Mouse (Mus musculus) neural tube, embryonic 12.5 days (tissue): ENCODE measurements around the gene Phc3. TPM values are rescaled to one million over a fixed set of nuclear protein-coding genes. Genes with fewer than 3 reads are reported as not detected.

Source experiments
- ATAC-seq: fragments of 200-750 bp; cut with Nextera tagmentation; 2 replicates; pipeline ENCODE4 v1.8.0; 2017; ENCODE audit warnings: low read depth, mild to moderate bottlenecking, moderate TSS enrichment, moderate library complexity; ENCODE audit not compliant: low FRiP score
- H3K27ac ChIP-seq: fragments of 300-500 bp; sonication (generic); 2 replicates; pipeline ENCODE4 v1.5.1; 2016
- H3K27me3 ChIP-seq: fragments of 300-500 bp; sonication (generic); replicated peaks from 2 replicates; pipeline ENCODE4 v1.6.1; 2016; ENCODE audit warnings: mild to moderate bottlenecking
- H3K36me3 ChIP-seq: fragments of 300-500 bp; sonication (generic); 2 replicates; pipeline ENCODE4 v1.6.1; 2016; ENCODE audit warnings: mild to moderate bottlenecking
- H3K4me1 ChIP-seq: fragments of 300-500 bp; sonication (generic); 2 replicates; pipeline ENCODE4 v1.6.1; 2016
- H3K4me2 ChIP-seq: fragments of 300-500 bp; sonication (generic); replicated peaks from 2 replicates; pipeline ENCODE4 v1.6.1; 2016; ENCODE audit warnings: mild to moderate bottlenecking
- H3K4me3 ChIP-seq: fragments of 300-500 bp; sonication (generic); 2 replicates; pipeline ENCODE4 v1.5.1; 2016
- H3K9ac ChIP-seq: fragments of 300-500 bp; sonication (generic); 2 replicates; pipeline ENCODE4 v1.6.1; 2016; ENCODE audit warnings: mild to moderate bottlenecking
- H3K9me3 ChIP-seq: fragments of 300-500 bp; sonication (generic); 2 replicates; pipeline ENCODE4 v1.6.1; 2016; ENCODE audit warnings: mild to moderate bottlenecking
- WGBS: fragments of 180-500 bp; shearing (Covaris S2); methylation state at CpG from one replicate; pipeline ENCODE4 v1.1.7; 2016; 5-methylcytosine and 5-hydroxymethylcytosine counted together
- polyA plus RNA-seq: library from polyadenylated mRNA; unstranded; fragments of >200 nt; fragmentation: Nextera tagmentation; extraction: Ambion mirVana; gene quantifications from 2 replicates; pipeline ENCODE4 v1.2.1, GENCODE M21; 2016

Phc3 gene
- polyA plus RNA-seq, 1 experiment from 2014 or later = 5.0 TPM

DNA sequence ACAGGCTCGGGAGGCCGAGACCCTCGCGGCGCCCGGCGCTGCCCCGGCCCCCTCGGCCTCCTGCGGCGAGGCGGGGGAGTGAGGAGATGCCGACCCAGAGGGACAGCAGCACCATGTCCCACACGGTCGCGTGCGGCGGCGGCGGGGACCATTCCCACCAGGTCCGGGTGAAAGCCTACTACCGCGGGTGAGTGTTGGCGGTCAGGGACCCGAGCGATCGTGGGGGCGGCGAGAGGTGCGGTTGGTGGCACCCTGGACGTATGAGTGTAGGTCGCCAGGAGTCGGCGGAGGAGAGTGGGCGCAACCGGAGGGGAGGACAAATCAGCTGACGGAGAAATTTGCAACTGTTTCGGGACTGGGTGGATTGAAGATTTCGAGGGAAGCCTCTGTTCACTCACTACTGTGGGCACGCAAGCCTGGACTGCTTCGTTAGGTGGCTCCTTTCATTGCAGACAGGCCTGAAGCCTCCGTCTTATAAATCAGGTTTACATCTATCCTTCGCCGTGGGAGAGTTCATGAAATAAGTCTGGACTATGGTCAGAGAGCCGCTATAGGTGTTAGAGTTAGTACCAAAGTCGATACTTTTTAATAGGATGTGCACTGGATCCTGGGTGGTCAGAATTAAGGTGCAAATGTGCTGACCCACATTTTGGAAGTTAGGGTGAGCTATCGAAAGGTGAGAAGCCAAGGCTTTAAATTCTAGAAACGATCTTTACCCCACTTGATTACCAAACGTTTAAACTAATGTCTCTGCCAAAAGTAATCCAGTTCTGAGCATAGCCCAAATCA lies 26.9 kb upstream of the Phc3 start:
- WGBS = 1% methylated on average over 49 of the region's 49 CpGs
- Histone ChIP-seq H3K36me3 (no peaks in the 10 kb centered on the region), H3K27me3 (no peaks in the 10 kb centered on the region), H3K4me1 (peaks cover 14% of the 10 kb centered on the region), H3K9me3 (no peaks in the 10 kb centered on the region), H3K4me2 (peak overlapping the region; percentile 77), H3K27ac (no peak overlapping the region; the same call in 1 of the 2 replicates), H3K4me3 (peak overlapping the region; percentile 88), H3K9ac (peak overlapping the region; percentile 88)
- ATAC-seq = no peak; the same call in 1 of the 2 replicates

DNA sequence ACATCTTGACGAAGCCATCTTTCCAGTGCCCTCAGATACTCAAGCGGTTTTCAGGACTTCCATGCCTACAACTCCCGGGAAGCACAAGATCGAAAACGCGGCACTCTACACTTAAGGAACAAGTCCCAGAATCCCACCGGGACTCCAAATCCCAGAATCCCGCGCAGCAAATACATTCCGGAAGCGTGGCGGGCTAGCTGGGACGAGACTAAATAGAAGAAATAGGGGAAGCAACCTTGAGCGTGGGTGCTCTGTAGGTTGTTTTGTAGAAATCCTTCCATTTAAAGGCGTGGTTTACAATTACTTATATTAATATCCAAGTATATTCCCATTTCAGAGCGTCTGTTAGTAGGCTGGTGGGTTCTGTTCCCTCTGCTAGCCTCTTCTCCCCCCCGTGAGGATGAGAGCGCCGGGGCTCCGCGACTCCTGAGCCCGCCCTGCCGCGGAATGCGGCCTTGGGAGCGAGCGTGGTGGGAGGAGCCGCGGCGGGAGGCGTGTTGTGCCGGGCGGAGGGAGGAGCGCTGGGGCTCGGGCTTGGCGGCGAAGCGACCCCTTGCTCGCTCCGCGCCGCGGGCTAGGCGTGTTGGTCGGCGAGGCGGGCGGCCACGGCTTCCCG lies 26.2 kb upstream of the Phc3 start, which contains the start of gene Prkci:
Gene Prkci, plus strand, starts transcription at position 465 of the 616 bp plus-strand sequence.
- peak; percentile 98 for ATAC-seq
- H3K27me3 ChIP-seq = no peaks in the 10 kb centered on the region
- peak within 1 kb of the TSS; percentile 88 for H3K9ac ChIP-seq
- peak within 1 kb of the TSS; percentile 88 for H3K4me3 ChIP-seq
- under 1% methylated on average over 48 of the region's 50 CpGs for WGBS
- H3K9me3 ChIP-seq = no peaks in the 10 kb centered on the region
- H3K4me2 ChIP-seq = peak within 1 kb of the TSS; percentile 77
- no peak within 1 kb of the TSS; the same call in 1 of the 2 replicates for H3K27ac ChIP-seq
- H3K36me3 ChIP-seq = no peaks in the 10 kb centered on the region
- peaks cover 14% of the 10 kb centered on the region for H3K4me1 ChIP-seq

DNA sequence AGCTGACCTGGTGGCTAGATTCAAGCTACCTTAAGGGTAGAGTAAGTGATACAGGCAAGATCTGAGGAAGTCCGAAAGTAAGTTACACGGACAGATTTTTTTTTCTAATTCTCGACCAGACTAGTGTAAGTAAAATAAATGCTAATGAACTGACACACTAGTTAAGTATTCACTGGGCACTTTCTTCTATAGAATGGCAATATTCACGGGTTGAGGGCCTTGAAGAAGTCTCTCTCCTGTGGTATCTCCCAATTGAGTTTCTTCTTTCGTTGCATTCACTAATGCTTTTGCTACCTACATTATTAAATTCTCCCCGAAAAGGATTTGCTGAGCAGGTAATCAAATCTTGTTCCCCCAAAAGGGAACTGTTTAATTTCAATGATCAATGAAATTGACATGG lies 25.6 kb upstream of the Phc3 start:
- no peak for ATAC-seq
- Histone ChIP-seq H3K9me3 (no peaks in the 10 kb centered on the region), H3K9ac (no peak overlapping the region), H3K4me2 (peak overlapping the region; percentile 77), H3K27me3 (no peaks in the 10 kb centered on the region), H3K27ac (no peak overlapping the region), H3K4me1 (peaks cover 11% of the 10 kb centered on the region), H3K36me3 (no peaks in the 10 kb centered on the region), H3K4me3 (peak overlapping the region; percentile 88)
- 32% methylated on average over 6 of the region's 6 CpGs for WGBS

DNA sequence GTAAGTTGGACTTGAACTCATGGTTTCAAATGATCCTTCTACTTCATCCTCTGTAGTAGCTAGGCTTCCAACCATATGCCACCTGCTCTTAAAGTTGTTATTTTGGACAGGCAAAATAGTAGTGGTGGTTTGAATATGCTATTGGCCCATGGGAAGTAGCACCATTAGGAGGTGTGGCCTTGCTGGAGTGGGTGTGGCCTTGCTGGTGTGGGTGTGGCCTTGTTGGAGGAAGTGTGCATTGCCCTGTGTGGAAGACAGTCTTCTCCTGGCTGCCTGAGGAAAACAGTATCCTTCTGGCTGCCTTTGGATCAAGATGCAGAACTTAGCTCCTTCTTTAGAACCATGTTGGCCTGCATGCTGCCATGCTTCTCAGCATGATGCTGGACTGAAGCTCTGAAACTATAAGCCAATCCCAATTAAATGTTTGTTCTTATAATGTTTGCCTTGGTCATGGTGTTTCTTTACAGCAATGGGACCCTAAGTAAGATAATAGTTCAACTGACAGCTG lies 23.9 kb upstream of the Phc3 start:
- H3K4me1 ChIP-seq = peaks cover 8% of the 10 kb centered on the region
- no peak overlapping the region for H3K4me2 ChIP-seq
- no peak overlapping the region for H3K4me3 ChIP-seq
- no peak for ATAC-seq
- no peaks in the 10 kb centered on the region for H3K27me3 ChIP-seq
- no peaks in the 10 kb centered on the region for H3K36me3 ChIP-seq
- H3K9me3 ChIP-seq = no peaks in the 10 kb centered on the region
- no peak overlapping the region for H3K9ac ChIP-seq
- H3K27ac ChIP-seq = no peak overlapping the region

- ATAC-seq = no peak
- Histone ChIP-seq H3K4me2 (no peak overlapping the region), H3K9me3 (no peaks in the 10 kb centered on the region), H3K27ac (no peak overlapping the region), H3K36me3 (no peaks in the 10 kb centered on the region), H3K27me3 (no peaks in the 10 kb centered on the region), H3K4me3 (no peak overlapping the region), H3K4me1 (peaks cover 8% of the 10 kb centered on the region), H3K9ac (no peak overlapping the region)
- WGBS = 81% methylated on average over 7 of the region's 7 CpGs
These were observed 22.9 kb upstream of the Phc3 start for GRCm38 (mm10) chr3:30992161-30992560.

- Histone ChIP-seq H3K9ac (no peak overlapping the region), H3K27me3 (no peaks in the 10 kb centered on the region), H3K4me2 (no peak overlapping the region), H3K4me3 (no peak overlapping the region), H3K27ac (no peak overlapping the region), H3K9me3 (no peaks in the 10 kb centered on the region), H3K36me3 (no peaks in the 10 kb centered on the region), H3K4me1 (no peaks in the 10 kb centered on the region)
- WGBS = 90% methylated on average over 9 of the region's 9 CpGs
- ATAC-seq = no peak
These were observed 18.4 kb upstream of the Phc3 start for GRCm38 (mm10) chr3:30987396-30988318.

DNA sequence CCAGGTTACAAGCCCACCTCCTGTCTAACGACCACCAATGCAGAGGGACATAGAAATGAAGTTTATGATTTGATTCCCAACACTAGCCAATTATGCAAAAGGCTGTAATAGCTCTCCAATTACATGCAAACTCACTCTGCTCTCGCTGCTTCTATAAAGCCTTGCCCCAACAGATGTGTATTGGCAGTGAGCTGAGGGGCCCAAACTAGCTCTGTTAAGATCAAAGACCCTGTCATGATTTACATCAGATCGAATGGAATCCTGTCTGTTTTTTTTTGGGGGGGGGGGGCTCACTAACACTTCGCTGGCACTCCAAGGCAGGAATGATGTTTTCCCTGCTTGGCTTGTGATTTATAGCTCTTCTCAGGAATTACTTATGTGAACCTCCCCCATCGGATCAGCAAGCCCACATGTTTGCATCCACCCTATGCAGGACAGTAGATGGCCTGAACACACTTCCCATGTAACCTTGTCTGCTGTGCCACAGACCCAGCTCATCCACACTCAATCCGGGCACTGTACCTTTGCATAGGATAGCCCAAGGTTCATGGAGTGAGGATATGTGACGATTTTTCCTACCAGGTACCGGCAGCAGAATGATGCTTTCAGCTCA lies 13.8 kb upstream of the Phc3 start:
- Histone ChIP-seq H3K4me2 (no peak overlapping the region), H3K36me3 (no peaks in the 10 kb centered on the region), H3K27me3 (no peaks in the 10 kb centered on the region), H3K9me3 (no peaks in the 10 kb centered on the region), H3K9ac (no peak overlapping the region), H3K4me1 (no peaks in the 10 kb centered on the region), H3K4me3 (no peak overlapping the region), H3K27ac (no peak overlapping the region)
- 48% methylated on average over 8 of the region's 8 CpGs for WGBS
- ATAC-seq = no peak

DNA sequence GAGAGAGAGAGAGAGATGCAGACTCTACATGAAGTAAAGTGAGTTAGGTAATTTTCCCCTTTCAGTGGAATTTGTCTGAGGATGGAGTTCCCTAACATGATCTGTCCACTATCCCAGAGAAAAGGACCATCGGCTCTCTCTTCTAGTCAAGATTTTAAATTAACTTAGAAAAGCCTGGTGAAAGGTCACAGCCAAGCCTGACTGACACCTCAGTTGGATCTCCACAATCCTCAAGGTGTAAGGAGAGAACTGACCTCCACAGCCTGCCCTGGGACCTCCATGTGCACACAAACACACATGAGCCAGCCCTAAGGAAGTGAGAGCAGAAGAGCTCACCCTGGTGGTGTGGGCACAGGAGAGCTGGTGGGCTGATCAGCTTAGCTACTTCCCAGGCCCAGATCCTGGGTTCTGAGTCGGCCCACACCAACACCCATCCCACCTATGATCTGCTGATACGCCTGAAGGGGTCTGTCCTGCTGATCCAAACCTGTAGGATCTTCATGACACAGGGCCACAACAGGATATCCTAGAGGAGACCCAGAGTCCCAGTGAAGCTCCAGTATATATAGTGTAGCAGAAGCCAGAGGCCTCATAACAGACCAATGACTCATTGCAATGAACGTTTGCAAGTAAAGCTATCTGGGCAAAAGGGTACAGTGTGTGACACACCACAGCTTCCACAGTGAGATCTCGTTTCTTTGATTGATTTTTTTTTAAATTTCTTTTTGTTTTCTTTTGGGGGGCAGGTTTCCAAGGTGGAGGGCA lies 12.6 kb upstream of the Phc3 start:
- Histone ChIP-seq H3K36me3 (no peaks in the 10 kb centered on the region), H3K4me1 (no peaks in the 10 kb centered on the region), H3K4me2 (no peak overlapping the region), H3K4me3 (no peak overlapping the region), H3K27me3 (no peaks in the 10 kb centered on the region), H3K9me3 (no peaks in the 10 kb centered on the region), H3K27ac (no peak overlapping the region), H3K9ac (no peak overlapping the region)
- no peak for ATAC-seq
- whole genome bisulfite sequencing = 78% methylated on average over 5 of the region's 5 CpGs

- ATAC-seq = no peak
- Histone ChIP-seq H3K9me3 (no peaks in the 10 kb centered on the region), H3K27me3 (no peaks in the 10 kb centered on the region), H3K36me3 (no peaks in the 10 kb centered on the region), H3K4me1 (no peaks in the 10 kb centered on the region), H3K27ac (no peak overlapping the region), H3K4me2 (no peak overlapping the region), H3K4me3 (no peak overlapping the region), H3K9ac (no peak overlapping the region)
- WGBS = 51% methylated on average over 1 of the region's 1 CpGs
These were observed 7.9 kb upstream of the Phc3 start for GRCm38 (mm10) chr3:30976991-30977603.

DNA sequence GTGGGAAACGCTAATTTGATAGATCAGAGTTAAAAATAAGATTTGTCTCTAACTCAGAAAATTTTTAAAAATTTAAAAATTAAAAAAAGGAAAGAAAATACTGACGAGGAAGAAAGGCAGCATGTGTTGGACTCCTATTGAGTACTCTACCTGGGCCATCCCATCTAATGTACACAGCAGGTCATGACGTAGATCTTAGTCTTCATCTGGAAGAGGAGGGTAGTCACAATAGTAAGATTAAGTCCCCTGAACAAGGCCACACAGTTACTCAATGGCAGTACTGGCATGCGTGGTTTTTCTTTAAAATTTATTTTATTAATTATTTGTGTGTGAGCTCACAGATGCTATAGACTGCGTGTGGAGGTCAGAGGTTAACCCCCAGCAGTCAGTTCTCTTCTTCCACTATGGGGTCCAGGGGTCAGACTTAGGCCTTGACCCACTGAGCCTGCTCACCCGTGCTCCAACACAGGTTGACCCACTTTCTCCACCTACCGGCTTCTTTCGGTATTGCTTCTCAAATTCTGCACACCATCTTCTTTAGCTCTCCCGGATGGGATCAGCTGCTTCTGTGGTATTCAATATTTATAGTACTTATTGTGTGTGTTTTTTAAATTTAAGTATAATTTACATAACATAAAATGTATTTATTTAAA lies 6.0 kb upstream of the Phc3 start:
- Histone ChIP-seq H3K9ac (no peak overlapping the region), H3K4me1 (no peaks in the 10 kb centered on the region), H3K36me3 (no peaks in the 10 kb centered on the region), H3K4me3 (no peak overlapping the region), H3K4me2 (no peak overlapping the region), H3K27ac (no peak overlapping the region), H3K27me3 (no peaks in the 10 kb centered on the region), H3K9me3 (no peaks in the 10 kb centered on the region)
- peak; percentile 75 for ATAC-seq
- 44% methylated on average over 9 of the region's 9 CpGs for WGBS
